18 mouse cellular contexts compared by ENCODE assay signal in genomic region chr7:89326761-89327160, GRCm38 (mm10).
A peak's percentile ranks its signal among the peaks of the same experiment; 100 is the strongest.
DNase-seq lines count a peak whose midpoint lies in the region; ATAC-seq and TF ChIP-seq lines count a peak whose summit lies in the region.
"Had no signal": no experiment of that assay in that cellular context is flagged by ENCODE, and none has a peak within 500 bp of the region (broad histone marks: within the 10 kb centered on the region; RNA-seq: fewer than 3 reads in every experiment).

No protein-coding gene starts in this region.

- H3K4me1 ChIP-seq in kidney, embryonic 16.5 days (ENCODE audit: insufficient read depth, low read length): peaks cover 8% of the 10 kb centered on the region; the same call in 1 of the 2 replicates
- H3K4me1 ChIP-seq in intestine, postnatal 0 days (replicated peaks; ENCODE audit: control insufficient read depth, insufficient read depth, low read length): peaks cover 3% of the 10 kb centered on the region; the same call in 1 of the 2 replicates
- peaks cover 13% of the 10 kb centered on the region; the same call in 1 of the 2 replicates for H3K4me1 ChIP-seq in liver, postnatal 0 days (ENCODE audit: insufficient read depth)
- H3K4me1 ChIP-seq: neural tube, embryonic 12.5 days had no signal

- 60% methylated on average over 4 of the region's 4 CpGs for WGBS in kidney, embryonic 16.5 days
- 17% methylated on average over 4 of the region's 4 CpGs for WGBS in intestine, postnatal 0 days
- 32% methylated on average over 4 of the region's 4 CpGs for WGBS in liver, postnatal 0 days (ENCODE audit: insufficient replicate concordance)

- no peak for TF ChIP-seq CTCF in intestine, postnatal 0 days (IDR thresholded peaks at IDR 0.05; ENCODE audit: low read depth)
- TF ChIP-seq CTCF in liver, postnatal 0 days (IDR thresholded peaks at IDR 0.05; ENCODE audit: low read depth): no peak

- no peak for ATAC-seq in kidney, embryonic 16.5 days (ENCODE audit: low FRiP score, low TSS enrichment)
- peak; percentile 84 for ATAC-seq in intestine, postnatal 0 days
- peak; percentile 93 for ATAC-seq in liver, postnatal 0 days
- ATAC-seq: forebrain, postnatal 0 days; hindbrain, embryonic 16.5 days had no signal

- no peaks in the 10 kb centered on the region for H3K27me3 ChIP-seq in kidney, embryonic 16.5 days (ENCODE audit: insufficient read depth, low read length)
- H3K27me3 ChIP-seq in intestine, postnatal 0 days (replicated peaks; ENCODE audit: control insufficient read depth, insufficient read depth, low read length): no peaks in the 10 kb centered on the region
- H3K27me3 ChIP-seq in liver, postnatal 0 days (ENCODE audit: insufficient read depth, low read length): no peaks in the 10 kb centered on the region
- H3K27me3 ChIP-seq: embryonic facial prominence, embryonic 15.5 days; neural tube, embryonic 12.5 days had no signal

- 0 out of 2 replicates have a peak overlapping the region, but pooled peaks have one; percentile 38 for H3K27ac ChIP-seq in kidney, embryonic 16.5 days (ENCODE audit: low read length)
- peak overlapping the region; percentile 82 for H3K27ac ChIP-seq in intestine, postnatal 0 days (ENCODE audit: low read depth, low read length)
- H3K27ac ChIP-seq in liver, postnatal 0 days (ENCODE audit: low read depth): peak overlapping the region; percentile 86
- H3K27ac ChIP-seq: embryonic facial prominence, embryonic 15.5 days; midbrain, embryonic 10.5 days; neural tube, embryonic 12.5 days; stomach, postnatal 0 days had no signal

- peak; percentile 60; the same call in 1 of the 2 replicates for TF ChIP-seq EP300 in liver, postnatal 0 days (IDR thresholded peaks at IDR 0.05; ENCODE audit: low read depth)

- H3K9ac ChIP-seq in kidney, embryonic 16.5 days (replicated peaks; ENCODE audit: low read length): no peak overlapping the region
- H3K9ac ChIP-seq in intestine, postnatal 0 days (ENCODE audit: low read depth, low read length): no peak overlapping the region
- no peak overlapping the region for H3K9ac ChIP-seq in liver, postnatal 0 days (replicated peaks)
- H3K9ac ChIP-seq: embryonic facial prominence, embryonic 15.5 days; forebrain, postnatal 0 days; neural tube, embryonic 12.5 days had no signal

- DNase-seq in adrenal gland, postnatal 14 days: peak; percentile 17
- no peak for DNase-seq in adrenal gland, adult 18-20 months (ENCODE audit: low spot score in 2 of 2)
- no peak for DNase-seq in kidney, postnatal 4 days
- no peak for DNase-seq in liver, postnatal 0 days
- DNase-seq in layer of hippocampus, postnatal 10 days (ENCODE audit: low spot score in 2 of 2): no peak
- DNase-seq in neural tube, embryonic 10.5 days (ENCODE audit: extremely low spot score, low spot score): no peak
- DNase-seq: cerebellum, postnatal 10 days; forebrain, postnatal 0 days; lung, postnatal 14 days; thymus, postnatal 14 days had no signal

- H3K36me3 ChIP-seq in kidney, embryonic 16.5 days (ENCODE audit: insufficient read depth, low read length): no peaks in the 10 kb centered on the region
- no peaks in the 10 kb centered on the region for H3K36me3 ChIP-seq in intestine, postnatal 0 days (ENCODE audit: control insufficient read depth, insufficient read depth)
- H3K36me3 ChIP-seq in liver, postnatal 0 days (replicated peaks; ENCODE audit: insufficient read depth, low read length): no peaks in the 10 kb centered on the region
- H3K36me3 ChIP-seq: midbrain, embryonic 10.5 days; neural tube, embryonic 12.5 days had no signal

- H3K4me3 ChIP-seq in kidney, embryonic 16.5 days (ENCODE audit: low read length): no peak overlapping the region
- H3K4me3 ChIP-seq in intestine, postnatal 0 days (ENCODE audit: low read depth, low read length): no peak overlapping the region
- H3K4me3 ChIP-seq in liver, postnatal 0 days (ENCODE audit: low read depth, low read length): no peak overlapping the region
- H3K4me3 ChIP-seq: embryonic facial prominence, embryonic 15.5 days; midbrain, embryonic 10.5 days; neural tube, embryonic 12.5 days had no signal

- no peaks in the 10 kb centered on the region for H3K9me3 ChIP-seq in kidney, embryonic 16.5 days (ENCODE audit: low read length)
- H3K9me3 ChIP-seq in intestine, postnatal 0 days (ENCODE audit: control insufficient read depth): no peaks in the 10 kb centered on the region
- H3K9me3 ChIP-seq in liver, postnatal 0 days (ENCODE audit: low read length): no peaks in the 10 kb centered on the region
- H3K9me3 ChIP-seq: embryonic facial prominence, embryonic 15.5 days; G1E; midbrain, embryonic 10.5 days; neural tube, embryonic 12.5 days had no signal

- H3K4me2 ChIP-seq in kidney, embryonic 16.5 days (replicated peaks; ENCODE audit: low read depth, low read length): no peak overlapping the region
- H3K4me2 ChIP-seq in intestine, postnatal 0 days (replicated peaks; ENCODE audit: low read depth): peak overlapping the region; percentile 9; the same call in 1 of the 2 replicates
- peak overlapping the region; percentile 44; the same call in 1 of the 2 replicates for H3K4me2 ChIP-seq in liver, postnatal 0 days (ENCODE audit: low read depth, low read length)
- H3K4me2 ChIP-seq: embryonic facial prominence, embryonic 15.5 days; neural tube, embryonic 12.5 days had no signal
